Mouse (Mus musculus) colon, adult 2 months (tissue): ENCODE data around the gene Carm1. TPM values are rescaled to one million over a fixed set of nuclear protein-coding genes. Genes with fewer than 3 reads are reported as not detected.

Source experiments
- polyA plus RNA-seq: library from polyadenylated mRNA; depleted of rRNA; stranded (reverse); fragments of >200 nt; gene quantifications from 2 replicates; pipeline ENCODE4 v1.2.3, GENCODE M21; 2012; rRNA removed

Gene Carm1
- polyA plus RNA-seq = 72.9 and 79.9 TPM in 2 replicates

DNA sequence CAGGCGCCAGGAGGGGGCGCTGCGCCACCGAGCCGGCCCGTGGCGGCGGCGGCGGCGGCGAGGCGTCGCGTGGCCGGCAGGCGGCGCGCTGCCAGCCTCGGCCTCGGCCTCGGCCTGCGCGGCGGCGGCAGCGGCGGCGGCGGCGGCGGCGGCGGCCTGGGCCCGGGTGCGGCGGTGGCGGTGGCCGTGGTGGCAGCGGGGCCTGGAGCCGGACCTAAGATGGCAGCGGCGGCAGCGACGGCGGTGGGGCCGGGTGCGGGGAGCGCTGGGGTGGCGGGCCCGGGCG is at the start of gene Carm1:
Carm1 (plus strand) TSS at position 106 of the 286 bp plus-strand sequence.

DNA sequence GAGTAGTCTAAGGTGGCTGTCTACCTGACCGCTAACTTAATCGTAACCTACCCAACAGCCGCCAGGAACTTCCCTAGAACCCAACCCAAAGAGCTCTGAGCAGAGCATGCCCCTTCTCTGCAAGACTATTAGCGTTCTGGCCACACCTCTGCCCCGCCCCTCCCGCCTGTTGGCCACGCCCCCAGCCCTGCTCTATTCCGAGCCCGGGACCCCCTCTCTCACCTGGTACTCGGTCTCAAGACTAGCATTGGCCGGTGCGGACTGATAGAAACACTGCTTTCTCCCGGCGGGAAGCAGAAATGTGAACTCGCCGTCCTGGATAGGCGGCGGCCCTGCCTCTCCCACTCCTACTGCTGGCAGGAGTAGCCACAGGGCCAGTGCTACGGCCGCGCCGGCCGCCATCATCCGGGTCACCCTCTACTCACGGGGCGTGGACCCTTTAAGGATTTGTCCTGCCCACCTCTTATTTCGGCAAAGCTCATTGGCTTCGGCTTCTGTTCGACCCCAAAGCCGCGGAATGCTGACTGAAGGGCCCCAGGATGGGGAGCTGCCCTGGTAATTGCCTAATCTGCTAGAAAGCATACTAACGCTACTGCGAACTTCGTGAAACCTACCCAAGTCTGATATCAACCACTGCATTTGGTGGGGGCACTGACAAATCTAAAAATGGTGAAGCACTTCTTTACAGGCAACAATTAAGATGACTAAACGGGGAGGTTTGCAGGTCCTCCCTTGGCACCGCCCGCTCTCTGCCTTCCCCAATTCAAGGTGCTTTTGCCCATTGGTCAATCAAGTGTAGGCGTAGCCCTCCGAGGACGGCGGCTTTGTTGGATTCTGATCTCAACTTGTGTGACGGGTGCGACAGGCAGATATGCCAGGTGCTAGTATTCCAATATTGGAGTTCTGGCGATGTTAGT is 36.7 kb upstream of the Carm1 start, which contains the start of gene Tmed1:
Tmed1 (minus strand) TSS at position 481 of the 917 bp plus-strand sequence.

DNA sequence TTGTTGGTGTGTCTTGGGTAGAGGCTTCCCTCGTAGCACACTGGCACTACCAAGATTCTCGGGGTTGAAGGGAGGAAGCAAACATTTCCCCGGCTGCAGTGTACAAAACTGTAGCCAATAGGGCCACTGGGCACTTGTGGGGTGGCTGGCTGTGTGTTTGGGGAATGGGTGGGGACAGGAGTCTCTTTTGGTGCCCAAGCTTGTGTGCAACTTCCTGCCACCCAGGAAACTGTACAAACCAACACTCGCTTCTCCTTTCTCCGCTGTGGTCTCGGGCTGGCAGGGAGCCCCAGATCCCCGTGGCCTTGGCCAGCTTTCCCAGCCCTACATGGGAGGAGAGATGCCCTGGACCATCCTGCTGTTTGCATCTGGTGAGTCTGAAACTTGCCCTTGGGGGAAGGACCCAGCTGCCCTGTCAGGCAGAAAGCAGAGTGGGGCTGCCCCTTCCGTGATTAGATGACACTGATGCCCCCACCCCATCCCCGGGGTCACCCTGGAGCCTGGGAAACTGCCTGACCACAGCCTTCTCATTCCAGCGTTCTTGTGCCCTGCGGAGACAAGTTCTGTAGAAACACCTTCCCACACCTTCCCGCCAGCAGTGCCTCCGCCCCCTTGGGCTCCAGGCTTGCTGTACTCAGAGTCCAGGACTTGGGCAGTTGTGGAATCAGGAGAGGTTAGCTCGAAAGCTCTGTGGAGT is 20.6 kb upstream of the Carm1 start, which contains the start of gene AB124611:
AB124611 (plus strand) TSS at position 240 of the 697 bp plus-strand sequence.

DNA sequence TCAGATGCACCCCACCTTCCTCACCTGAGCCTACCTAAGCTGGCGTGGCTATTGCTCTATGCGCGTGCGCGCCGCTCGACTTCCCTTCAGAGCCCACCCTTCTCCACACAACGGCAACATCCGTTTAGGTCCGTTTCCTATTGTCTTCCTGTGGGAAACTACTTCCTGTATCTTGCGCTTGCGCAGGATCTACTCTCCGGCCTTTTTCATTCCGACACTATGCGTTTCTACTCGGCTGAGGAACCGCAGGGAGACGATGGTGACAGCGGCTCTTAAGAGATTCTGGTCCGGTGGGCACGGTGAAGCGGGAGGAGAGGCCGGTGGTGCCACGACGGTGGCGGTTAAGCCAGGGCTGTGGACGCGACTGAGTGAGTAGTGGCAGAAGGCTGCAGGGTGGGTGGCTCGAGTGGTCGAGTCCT is 46.0 kb downstream of the Carm1 start, which contains the start of the genes Timm29 and Yipf2:
Timm29 (plus strand) TSS at position 20 of the 419 bp plus-strand sequence.
Yipf2 (minus strand) TSS at position 126 of the 419 bp plus-strand sequence.

DNA sequence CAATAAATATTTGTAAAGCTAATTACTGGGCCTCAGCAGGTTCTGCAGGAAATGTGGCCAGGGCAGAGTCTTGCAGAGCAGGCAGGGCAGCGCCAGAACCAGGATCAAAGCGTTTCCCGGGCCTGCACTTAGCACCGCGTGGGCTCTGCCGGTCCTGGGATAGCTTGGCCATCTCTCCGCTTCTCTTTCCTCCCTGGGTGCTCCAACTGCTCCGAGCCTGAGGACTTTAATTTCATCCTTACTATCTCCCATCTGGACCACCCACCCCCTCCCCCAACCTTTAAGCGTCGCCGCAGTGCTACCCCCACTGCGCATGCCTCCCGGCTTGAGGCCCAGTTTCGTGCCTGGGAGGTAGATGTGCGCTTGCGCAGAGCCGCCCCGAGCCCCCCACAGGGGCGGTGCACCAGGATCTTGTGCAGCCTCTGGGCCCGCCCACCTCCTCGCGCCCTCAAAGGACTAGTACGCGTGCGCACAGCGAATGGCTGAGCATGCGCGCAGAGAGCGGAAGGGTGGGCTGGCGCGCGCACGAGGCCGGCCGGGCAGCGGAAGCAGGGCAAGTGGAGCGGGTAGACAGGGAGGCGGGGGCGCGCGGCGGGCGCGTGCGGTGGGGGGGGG is 69.0 kb downstream of the Carm1 start, which contains the start of gene Smarca4:
Smarca4 (plus strand) TSS at position 553 of the 615 bp plus-strand sequence.

Other genes with a start within 250 kb of the Carm1 start
- 94.6 and 96.9 TPM in 2 replicates for gene Ap1m2, start 234.6 kb upstream of the Carm1 start, polyA plus RNA-seq
- 27.3 and 35.5 TPM in 2 replicates for gene Slc44a2, start 226.2 kb upstream of the Carm1 start, polyA plus RNA-seq
- gene Ilf3, start 179.0 kb upstream of the Carm1 start, polyA plus RNA-seq = 29.2 and 32.3 TPM in 2 replicates
- 61.0 and 62.5 TPM in 2 replicates for gene Qtrt1, start 135.1 kb upstream of the Carm1 start, polyA plus RNA-seq
- gene Dnm2, start 122.0 kb upstream of the Carm1 start, polyA plus RNA-seq = 341 and 414 TPM in 2 replicates
- gene Tmed1, start 36.6 kb upstream of the Carm1 start, polyA plus RNA-seq = 15.9 and 20.7 TPM in 2 replicates
- 1.8 and 2.4 TPM in 2 replicates for gene AB124611, start 20.7 kb upstream of the Carm1 start, polyA plus RNA-seq
- 19.7 and 21.7 TPM in 2 replicates for gene Timm29, start 45.8 kb downstream of the Carm1 start, polyA plus RNA-seq
- 50.1 and 62.0 TPM in 2 replicates for gene Yipf2, start 45.9 kb downstream of the Carm1 start, polyA plus RNA-seq
- 40.3 and 42.5 TPM in 2 replicates for gene Smarca4, start 69.3 kb downstream of the Carm1 start, polyA plus RNA-seq
- 118 and 138 TPM in 2 replicates for gene Ldlr, start 176.6 kb downstream of the Carm1 start, polyA plus RNA-seq
- 16.7 and 19.3 TPM in 2 replicates for gene Spc24, start 213.4 kb downstream of the Carm1 start, polyA plus RNA-seq